Mouse (Mus musculus) cerebellum, adult 18-20 months (tissue): Measurements from ENCODE around the gene Glb1.

ENCODE experiments used
- DNase-seq, 2 experiments: peaks; one replicate each; pipeline ENCODE4 v3.0.0; 2021

Gene Glb1

GRCm38 (mm10) chr9:114395258-114395657 is 5.6 kb upstream of the Glb1 start:
- DNase-seq: no peak

- DNase-seq: no peak
Observed at GRCm38 (mm10) chr9:114399680-114400079, 1.2 kb upstream of the Glb1 start.

GRCm38 (mm10) chr9:114400588-114400948 is 308 bp upstream of the Glb1 start:
- DNase-seq: no peak

- peak in 1 of 2 experiments; percentile 34 for DNase-seq
Observed at GRCm38 (mm10) chr9:114401685-114402080, 807 bp downstream of the Glb1 start.

- DNase-seq: no peak
Observed at GRCm38 (mm10) chr9:114407676-114408075, 6.8 kb downstream of the Glb1 start.

- DNase-seq: no peak
Observed at GRCm38 (mm10) chr9:114410313-114410862, 9.5 kb downstream of the Glb1 start.

- DNase-seq: no peak
Observed at GRCm38 (mm10) chr9:114411295-114411694, 10.4 kb downstream of the Glb1 start.

GRCm38 (mm10) chr9:114412406-114412805 is 11.5 kb downstream of the Glb1 start:
- no peak for DNase-seq

- DNase-seq: no peak
Observed at GRCm38 (mm10) chr9:114413866-114414265, 13.0 kb downstream of the Glb1 start.

- peak; percentile 41 to 59 for DNase-seq
Observed at GRCm38 (mm10) chr9:114415701-114416100, 14.8 kb downstream of the Glb1 start.

- DNase-seq: no peak
Observed at GRCm38 (mm10) chr9:114416646-114417517, 16.0 kb downstream of the Glb1 start.

- DNase-seq: peak in 1 of 2 experiments; percentile 13
Observed at GRCm38 (mm10) chr9:114418187-114418586, 17.3 kb downstream of the Glb1 start.

- no peak for DNase-seq
Observed at GRCm38 (mm10) chr9:114420443-114420842, 19.6 kb downstream of the Glb1 start.

GRCm38 (mm10) chr9:114421045-114421444 is 20.2 kb downstream of the Glb1 start:
- DNase-seq: no peak

GRCm38 (mm10) chr9:114421797-114422196 is 20.9 kb downstream of the Glb1 start:
- no peak for DNase-seq

GRCm38 (mm10) chr9:114425576-114425975 is 24.7 kb downstream of the Glb1 start:
- no peak for DNase-seq

- no peak for DNase-seq
Observed at GRCm38 (mm10) chr9:114426201-114426600, 25.3 kb downstream of the Glb1 start.

- DNase-seq: no peak
Observed at GRCm38 (mm10) chr9:114427425-114427824, 26.5 kb downstream of the Glb1 start.

GRCm38 (mm10) chr9:114428103-114428834 is 27.4 kb downstream of the Glb1 start:
- no peak for DNase-seq

GRCm38 (mm10) chr9:114435668-114436067 is 34.8 kb downstream of the Glb1 start:
- no peak for DNase-seq

GRCm38 (mm10) chr9:114440548-114440947 is 39.7 kb downstream of the Glb1 start:
- DNase-seq: no peak

- DNase-seq: no peak
Observed at GRCm38 (mm10) chr9:114442225-114442624, 41.3 kb downstream of the Glb1 start.

- DNase-seq: no peak
Observed at GRCm38 (mm10) chr9:114442893-114443292, 42.0 kb downstream of the Glb1 start.

- no peak for DNase-seq
Observed at GRCm38 (mm10) chr9:114443351-114443750, 42.5 kb downstream of the Glb1 start.
